Mouse (Mus musculus) lung, postnatal 0 days (tissue): Measurements from ENCODE around the gene H2afy.

Experiments
- CTCF ChIP-seq: IDR thresholded peaks from 2 replicates; pipeline ENCODE4 v1.5.1; 2016; ENCODE audit warnings: antibody characterized with exemption, mild to moderate bottlenecking
- EP300 ChIP-seq: IDR thresholded peaks from 2 replicates; pipeline ENCODE4 v1.6.1; 2016; ENCODE audit warnings: antibody characterized with exemption, mild to moderate bottlenecking, control low read depth

DNA sequence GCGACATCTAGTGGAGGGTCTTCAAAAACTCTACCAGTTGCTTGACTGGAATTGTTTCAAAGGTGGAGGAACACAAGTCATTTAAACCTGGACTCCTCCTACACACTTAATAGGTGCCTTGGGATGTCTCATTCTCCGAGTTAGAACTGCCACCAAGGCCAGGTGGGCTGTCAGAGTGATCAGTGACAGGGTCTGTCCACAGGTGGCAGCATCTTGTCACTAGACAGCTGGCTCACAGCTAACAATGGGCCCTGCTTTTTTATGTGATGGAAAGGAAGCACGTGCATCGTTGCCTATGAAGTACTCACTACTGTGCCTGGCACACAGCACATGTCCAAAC lies 63.9 kb downstream of the H2afy start:
- TF ChIP-seq CTCF (peak; percentile 56), EP300 (no peak)
